Mouse (Mus musculus): ENCODE results near the gene P2ry6.
A peak's percentile ranks its signal among the peaks of the same experiment; 100 is the strongest.

Gene P2ry6

GRCm38 (mm10) chr7:100988092-100988491 is 13.6 kb upstream of the P2ry6 start:
- no peak for DNase-seq (ENCODE audit: low spot score in 2 of 2)

DNA sequence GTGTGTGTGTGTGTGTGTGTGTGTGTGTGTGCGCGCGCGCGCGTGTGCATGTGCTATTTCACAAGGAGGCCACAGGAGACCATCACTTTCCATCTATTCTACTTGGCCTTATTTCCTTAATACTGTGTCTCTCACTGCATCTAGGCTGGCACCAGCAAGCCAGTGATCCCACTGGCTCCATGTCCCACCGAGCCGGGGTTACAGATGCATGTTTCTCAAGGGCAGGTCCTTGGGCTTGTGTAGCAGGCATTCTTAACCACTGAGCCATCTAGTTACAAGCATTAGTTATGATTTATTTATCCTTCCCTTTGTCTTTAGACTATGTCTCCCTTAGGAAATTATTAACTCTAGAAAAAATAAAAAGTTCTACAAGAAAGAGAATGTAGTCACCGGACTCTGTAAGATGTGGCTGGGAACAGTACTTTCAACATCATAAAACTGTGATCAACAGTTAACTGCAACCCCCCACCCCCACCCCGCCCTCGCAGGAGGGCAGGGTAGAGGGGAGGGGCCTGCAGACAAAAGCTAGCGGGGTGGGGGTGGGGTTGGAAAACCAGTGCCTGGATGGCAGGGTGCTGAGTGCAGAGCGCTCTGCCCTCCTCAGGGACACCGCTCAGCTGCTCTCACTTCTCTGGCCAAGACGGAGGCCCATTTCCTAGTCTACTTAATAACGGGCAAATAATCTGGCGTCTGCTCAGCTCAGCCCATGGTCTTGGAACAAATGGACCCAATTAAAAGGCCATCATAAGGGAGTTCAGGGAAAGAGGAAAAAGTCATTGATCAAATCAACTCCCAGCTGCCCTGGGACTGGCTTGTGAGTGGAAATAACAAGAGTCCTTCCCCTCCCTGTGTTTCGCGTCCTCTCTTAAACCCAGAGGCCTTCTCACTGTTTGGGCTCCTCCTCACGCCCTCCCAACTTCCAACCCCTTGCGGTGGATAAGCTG is 10.3 kb upstream of the P2ry6 start:
- DNase-seq (ENCODE audit: low spot score in 2 of 2) = no peak

- DNase-seq (ENCODE audit: low spot score in 2 of 2) = no peak
Measured at GRCm38 (mm10) chr7:100979175-100979574, 4.7 kb upstream of the P2ry6 start.

DNA sequence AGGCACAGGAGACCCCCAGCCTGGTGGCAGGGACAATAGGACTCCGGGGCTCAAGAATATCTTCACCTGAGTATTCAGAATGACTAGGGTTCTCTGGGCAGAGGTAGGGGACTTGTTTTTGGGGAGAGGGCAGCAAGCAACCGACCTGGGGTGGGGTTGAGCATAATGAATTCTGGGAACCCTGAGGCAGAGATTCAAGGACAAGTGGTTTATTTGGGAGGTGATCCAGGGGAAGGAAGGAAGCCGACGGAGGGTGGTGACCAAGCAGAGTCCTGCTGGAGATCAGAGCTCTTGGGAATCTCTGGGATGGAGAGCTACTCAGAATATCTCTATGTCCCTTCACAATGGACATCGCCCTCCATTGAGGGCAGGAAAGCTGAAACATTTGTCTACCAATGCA is 3.7 kb upstream of the P2ry6 start:
- DNase-seq (ENCODE audit: low spot score in 2 of 2) = no peak

- DNase-seq (ENCODE audit: low spot score in 2 of 2) = no peak
Measured at GRCm38 (mm10) chr7:100972875-100973274, 1.6 kb downstream of the P2ry6 start.

GRCm38 (mm10) chr7:100968874-100969659 is 5.4 kb downstream of the P2ry6 start:
- DNase-seq (ENCODE audit: low spot score in 2 of 2) = no peak

DNA sequence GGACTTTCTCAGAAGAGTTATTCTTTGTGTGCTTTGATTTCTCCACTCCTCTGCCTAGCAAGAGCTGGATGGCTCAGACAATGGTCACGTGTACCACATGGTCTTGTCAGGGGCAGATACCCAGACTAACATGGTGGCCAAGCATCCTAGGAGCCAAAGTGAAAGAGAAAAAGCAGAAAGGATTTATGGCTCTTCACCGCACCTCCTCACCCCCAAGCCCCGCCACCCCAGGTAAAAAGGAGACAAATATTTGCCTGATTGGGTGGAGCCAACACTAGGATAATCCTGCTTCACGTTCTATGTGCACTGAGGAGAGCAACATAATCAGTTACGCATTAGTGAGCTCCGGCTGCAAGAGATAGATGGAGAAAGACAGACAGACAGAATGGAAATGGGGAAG is 6.1 kb downstream of the P2ry6 start:
- no peak for DNase-seq (ENCODE audit: low spot score in 2 of 2)

GRCm38 (mm10) chr7:100967850-100968249 is 6.6 kb downstream of the P2ry6 start:
- DNase-seq (ENCODE audit: low spot score in 2 of 2) = no peak

DNA sequence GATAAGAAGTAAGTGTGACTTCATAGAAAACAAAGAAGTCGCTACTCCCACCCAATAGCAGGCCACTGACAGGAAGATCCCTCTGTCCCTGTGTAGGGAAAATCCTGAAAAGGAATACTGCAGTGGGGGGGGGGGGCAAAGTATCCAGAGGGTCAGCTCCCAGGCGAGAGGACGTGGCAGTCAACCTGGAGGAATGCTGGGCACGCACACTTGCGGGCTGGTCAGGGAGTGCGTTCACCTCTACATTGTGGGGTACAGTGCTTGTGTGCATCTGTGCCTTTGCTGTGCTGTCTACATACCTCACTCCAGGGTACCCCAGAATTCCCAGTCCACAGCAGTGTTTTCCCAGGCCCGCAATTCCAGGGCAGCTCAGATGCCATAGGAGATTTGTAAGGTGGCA is 8.4 kb downstream of the P2ry6 start:
- DNase-seq (ENCODE audit: low spot score in 2 of 2) = no peak

GRCm38 (mm10) chr7:100965079-100965478 is 9.4 kb downstream of the P2ry6 start:
- no peak for DNase-seq (ENCODE audit: low spot score in 2 of 2)

DNA sequence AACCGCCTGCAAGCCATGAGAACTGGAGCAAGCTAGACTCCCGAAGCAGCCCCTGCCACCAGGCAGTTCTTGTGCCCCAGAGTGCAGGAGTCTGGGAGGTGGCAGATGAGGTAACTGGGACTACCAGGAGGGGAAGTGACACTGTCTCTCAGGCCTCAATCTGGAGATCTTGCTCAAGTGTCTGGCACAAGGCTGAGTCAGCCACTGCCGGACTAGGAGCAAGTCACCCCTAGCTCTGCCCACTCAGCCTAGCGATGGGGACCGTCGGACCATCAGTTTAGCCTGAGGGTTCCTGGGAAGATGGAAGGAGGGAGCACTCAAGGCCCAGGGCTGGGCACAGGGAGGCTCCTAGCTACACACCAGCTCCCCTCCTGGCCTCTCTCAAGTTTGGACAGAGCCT is 10.2 kb downstream of the P2ry6 start:
- DNase-seq (ENCODE audit: low spot score in 2 of 2) = no peak

GRCm38 (mm10) chr7:100963381-100963780 is 11.1 kb downstream of the P2ry6 start:
- DNase-seq (ENCODE audit: low spot score in 2 of 2) = no peak

GRCm38 (mm10) chr7:100961146-100961545 is 13.3 kb downstream of the P2ry6 start:
- DNase-seq (ENCODE audit: low spot score in 2 of 2) = no peak

GRCm38 (mm10) chr7:100960462-100960861 is 14.0 kb downstream of the P2ry6 start:
- no peak for DNase-seq (ENCODE audit: low spot score in 2 of 2)

DNA sequence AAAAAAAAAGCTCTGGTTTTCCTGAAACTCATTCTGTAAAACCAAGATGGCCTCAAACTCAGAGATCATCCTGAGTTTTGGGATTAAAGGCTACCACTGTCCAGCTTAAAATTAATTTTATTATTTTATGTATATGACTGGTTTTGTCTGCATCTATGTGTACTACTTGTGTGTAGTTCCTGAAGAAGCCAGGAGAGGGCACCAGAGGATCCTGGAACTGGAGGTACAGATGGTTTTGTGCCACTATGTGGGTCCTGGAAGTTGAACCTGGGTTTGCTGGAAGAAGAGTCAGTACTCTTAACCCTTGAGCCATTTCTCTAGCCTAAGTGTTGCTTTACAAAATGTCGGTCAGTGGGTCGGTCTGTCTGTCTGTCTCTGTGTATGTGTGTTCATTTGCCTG is 16.0 kb downstream of the P2ry6 start:
- peak in 1 of 2 experiments; percentile 26 for DNase-seq (ENCODE audit: low spot score in 2 of 2)

DNA sequence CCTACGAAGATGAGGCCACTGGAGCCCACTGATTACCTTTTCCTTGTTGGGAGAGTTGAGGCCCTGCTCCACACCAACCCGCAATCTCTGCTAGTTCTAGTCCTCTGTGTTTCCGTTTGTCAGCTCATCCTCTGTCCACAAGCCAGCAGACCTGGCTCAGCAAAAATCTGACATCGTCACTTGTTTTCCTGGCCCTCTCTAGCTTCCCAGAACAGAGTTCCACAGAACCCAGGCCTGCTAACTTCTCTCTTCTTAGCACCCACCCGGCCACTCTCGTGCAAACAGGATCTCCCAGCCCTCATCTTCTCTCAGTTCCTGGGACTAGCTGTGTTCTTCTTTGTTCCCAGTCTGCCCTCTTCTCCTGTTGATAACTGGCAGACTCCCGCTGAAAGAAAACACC is 21.8 kb downstream of the P2ry6 start:
- DNase-seq (ENCODE audit: low spot score in 2 of 2) = no peak

DNA sequence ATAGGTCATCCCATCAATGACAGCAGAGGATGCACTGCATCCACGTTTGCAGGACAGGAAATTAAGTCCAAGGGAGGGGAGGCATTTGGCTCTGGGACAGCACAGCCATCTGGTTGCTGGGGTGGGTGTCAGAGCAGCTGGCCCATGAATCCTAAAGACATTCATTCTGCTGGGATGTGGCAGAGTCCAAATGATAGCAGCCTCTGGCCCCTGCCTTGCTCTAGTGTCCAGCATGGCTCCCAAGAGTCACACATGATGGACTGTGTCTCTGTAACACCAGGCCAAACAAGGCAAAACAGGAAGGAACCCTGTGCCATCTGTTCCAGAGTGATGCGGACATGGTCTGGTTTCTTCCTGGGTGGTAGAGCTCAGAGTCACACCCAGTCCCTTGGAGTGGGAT is 22.5 kb downstream of the P2ry6 start:
- no peak for DNase-seq (ENCODE audit: low spot score in 2 of 2)

- DNase-seq (ENCODE audit: low spot score in 2 of 2) = peak in 1 of 2 experiments; percentile 9
Measured at GRCm38 (mm10) chr7:100950481-100951010, 23.9 kb downstream of the P2ry6 start.

- no peak for DNase-seq (ENCODE audit: low spot score in 2 of 2)
Measured at GRCm38 (mm10) chr7:100950031-100950430, 24.4 kb downstream of the P2ry6 start.

- DNase-seq (ENCODE audit: low spot score in 2 of 2) = no peak
Measured at GRCm38 (mm10) chr7:100944738-100945137, 29.7 kb downstream of the P2ry6 start.

DNA sequence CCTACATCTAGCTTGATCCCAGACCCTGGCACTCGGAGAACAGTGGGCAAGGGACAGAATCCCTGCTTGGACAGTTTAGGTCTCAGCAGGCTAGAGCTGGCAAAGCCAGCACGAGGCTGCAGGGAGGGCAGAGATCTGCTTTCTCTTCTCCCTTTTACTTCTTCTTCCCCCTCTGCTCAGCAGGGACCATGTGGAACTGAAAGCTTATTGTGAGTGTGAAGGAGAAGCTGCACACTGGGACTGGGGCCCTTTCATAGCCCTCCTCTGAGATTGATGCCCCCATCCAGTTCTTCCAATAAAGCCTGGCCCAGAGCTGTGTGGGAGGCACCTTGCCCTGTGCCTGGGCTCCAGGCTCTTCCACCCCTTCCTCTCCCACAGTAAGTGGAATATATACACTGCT is 30.1 kb downstream of the P2ry6 start:
- no peak for DNase-seq (ENCODE audit: low spot score in 2 of 2)

DNA sequence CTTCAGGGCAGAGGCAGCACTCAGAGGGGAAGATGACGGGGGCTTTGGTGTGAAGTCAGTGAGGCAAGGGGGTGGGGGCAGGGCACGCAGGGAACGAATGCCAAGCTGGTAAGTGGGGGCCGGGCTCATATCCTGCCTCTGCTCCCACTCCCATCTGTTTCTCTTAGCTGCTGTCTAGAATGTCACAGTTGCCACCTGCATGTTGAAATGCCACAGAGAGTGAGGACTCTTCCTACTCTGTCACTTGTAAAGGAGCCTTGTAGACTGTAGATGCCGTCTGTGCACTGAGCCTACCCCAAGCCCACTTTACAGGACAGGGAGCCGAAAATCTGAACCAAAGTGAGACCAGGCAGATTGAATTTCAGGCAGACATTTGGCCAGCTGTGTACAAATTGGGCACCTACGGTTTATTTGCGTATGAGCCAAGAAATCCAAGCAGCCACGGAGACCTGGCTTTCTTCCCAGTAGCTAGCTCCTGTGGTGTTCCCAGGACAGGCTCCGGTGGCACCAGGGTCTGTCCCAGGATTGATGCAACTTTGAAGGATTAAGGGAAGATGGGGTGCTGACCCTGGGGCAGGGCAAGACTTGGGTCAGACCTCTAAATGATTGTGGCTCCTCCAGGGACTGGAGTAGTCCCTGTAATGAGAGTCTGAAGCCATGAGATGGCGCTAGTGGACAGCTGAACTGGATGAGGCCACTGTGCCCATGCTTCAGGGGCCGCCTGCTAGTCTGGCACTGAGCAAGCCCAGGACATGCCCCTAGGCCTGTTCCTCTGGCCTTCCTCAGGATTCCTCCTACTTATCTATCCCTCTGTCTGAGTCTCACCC is 31.4 kb downstream of the P2ry6 start:
- peak in 1 of 2 experiments; percentile 27 for DNase-seq (ENCODE audit: low spot score in 2 of 2)
